Mouse (Mus musculus) C2C12 (cell line): ENCODE results near the gene Ccdc184.
A peak's percentile ranks its signal among the peaks of the same experiment; 100 is the strongest.

Experiments
- CEBPB ChIP-seq: IDR thresholded peaks from one replicate; pipeline ENCODE4 v1.6.1; 2011; ENCODE audit warnings: low read depth, mild to moderate bottlenecking, control low read depth, moderate library complexity
- CTCF ChIP-seq: IDR thresholded peaks from one replicate; pipeline ENCODE4 v1.5.1; 2011; ENCODE audit not compliant: control insufficient read depth, insufficient read depth, insufficient read length
- FOSL1 ChIP-seq: IDR thresholded peaks from one replicate; pipeline ENCODE4 v1.8.0; 2011; ENCODE audit warnings: mild to moderate bottlenecking, low read length; ENCODE audit not compliant: poor library complexity, insufficient read depth, severe bottlenecking
- MAX ChIP-seq: IDR thresholded peaks from one replicate; pipeline ENCODE4 v1.6.1; 2011; ENCODE audit warnings: mild to moderate bottlenecking, control low read depth
- MYOG ChIP-seq: IDR thresholded peaks from one replicate; pipeline ENCODE4 v1.6.1; 2011; ENCODE audit not compliant: control insufficient read depth, insufficient read length; ENCODE audit errors: extremely low read depth
- USF1 ChIP-seq: IDR thresholded peaks from one replicate; pipeline ENCODE4 v1.6.1; 2011; ENCODE audit warnings: low read depth, mild to moderate bottlenecking, control low read depth, moderate library complexity

GRCm38 (mm10) chr15:98145559-98146181, 21.3 kb upstream of the Ccdc184 start:
- TF ChIP-seq MAX (peak; percentile 70), CTCF (no peak), USF1 (no peak), CEBPB (no peak), MYOG (no peak), FOSL1 (no peak)
